In the genomic region with DNA sequence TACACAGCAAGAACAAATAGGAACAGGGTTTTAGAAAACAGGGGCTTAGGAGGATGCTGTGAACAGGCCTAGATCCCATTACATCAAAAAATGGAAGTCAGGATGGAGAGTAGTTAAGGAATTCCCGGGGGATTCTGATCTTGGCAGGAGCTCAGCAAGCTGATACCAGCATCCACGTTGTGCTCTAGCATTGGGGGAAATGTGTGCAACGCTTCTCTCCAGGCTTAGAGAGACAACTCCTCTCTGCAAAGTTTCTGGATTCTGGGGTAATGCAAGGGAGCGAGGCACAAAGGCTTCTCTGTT, we compare ENCODE assay signal across 8 mouse cellular contexts.
DNase-seq lines count a peak whose midpoint lies in the region; ATAC-seq and TF ChIP-seq lines count a peak whose summit lies in the region.

No protein-coding gene starts in this region.

- DNase-seq in left cerebral cortex, postnatal 4 days: peak; percentile 60
- DNase-seq in left cerebral cortex, postnatal 14 days (ENCODE audit: low spot score in 2 of 2): no peak
- peak; percentile 95 for DNase-seq in limb, embryonic 14.5 days (ENCODE audit: low spot score)
- DNase-seq in cerebellum, postnatal 25 days: no peak
- DNase-seq in layer of hippocampus, adult 11-12 months (ENCODE audit: low spot score): no peak

- H3K4me1 ChIP-seq in embryonic facial prominence, embryonic 13.5 days: peaks cover 33% of the 10 kb centered on the region
- H3K4me1 ChIP-seq in heart, embryonic 15.5 days (replicated peaks): peaks cover 11% of the 10 kb centered on the region
- peaks cover 19% of the 10 kb centered on the region for H3K4me1 ChIP-seq in limb, embryonic 14.5 days (ENCODE audit: control insufficient read depth, insufficient read depth, low read length)

- H3K9ac ChIP-seq in embryonic facial prominence, embryonic 13.5 days: no peak overlapping the region
- H3K9ac ChIP-seq in heart, embryonic 15.5 days: no peak overlapping the region
- H3K9ac ChIP-seq in limb, embryonic 14.5 days (ENCODE audit: low read depth, low read length, severe bottlenecking): no peak overlapping the region

- peak overlapping the region; percentile 60 for H3K27ac ChIP-seq in embryonic facial prominence, embryonic 13.5 days
- H3K27ac ChIP-seq in heart, embryonic 15.5 days: peak overlapping the region; percentile 67
- 0 out of 2 replicates have a peak overlapping the region, but pooled peaks have one; percentile 27 for H3K27ac ChIP-seq in limb, embryonic 14.5 days (replicated peaks; ENCODE audit: low read depth, low read length)

- peaks cover 4% of the 10 kb centered on the region; the same call in 1 of the 2 replicates for H3K27me3 ChIP-seq in embryonic facial prominence, embryonic 13.5 days
- no peaks in the 10 kb centered on the region for H3K27me3 ChIP-seq in heart, embryonic 15.5 days
- H3K27me3 ChIP-seq in limb, embryonic 14.5 days (ENCODE audit: control insufficient read depth, insufficient read depth, low read length): no peaks in the 10 kb centered on the region

- ATAC-seq in embryonic facial prominence, embryonic 13.5 days (ENCODE audit: insufficient number of reproducible peaks, insufficient read depth, low FRiP score, low TSS enrichment, low read depth): peak; percentile 56; the same call in 1 of the 2 replicates
- no peak; the same call in 1 of the 2 replicates for ATAC-seq in heart, embryonic 15.5 days (replicated peaks; ENCODE audit: insufficient number of reproducible peaks, insufficient read depth, low FRiP score, low read depth)
- ATAC-seq in limb, embryonic 14.5 days (ENCODE audit: low FRiP score, low read depth): peak; percentile 84
- ATAC-seq in granulocyte monocyte progenitor cell, adult 5-6 weeks (replicated peaks; ENCODE audit: poor library complexity, severe bottlenecking): no peak

- TF ChIP-seq POLR2A in limb, embryonic 14.5 days (IDR thresholded peaks at IDR 0.05; ENCODE audit: borderline replicate concordance, extremely low read depth, insufficient read depth, insufficient read length): no peak

- H3K36me3 ChIP-seq in embryonic facial prominence, embryonic 13.5 days: no peaks in the 10 kb centered on the region
- no peaks in the 10 kb centered on the region for H3K36me3 ChIP-seq in heart, embryonic 15.5 days
- H3K36me3 ChIP-seq in limb, embryonic 14.5 days (ENCODE audit: control insufficient read depth, insufficient read depth, low read length): no peaks in the 10 kb centered on the region

- H3K4me3 ChIP-seq in embryonic facial prominence, embryonic 13.5 days: no peak overlapping the region
- no peak overlapping the region for H3K4me3 ChIP-seq in heart, embryonic 15.5 days
- no peak overlapping the region for H3K4me3 ChIP-seq in limb, embryonic 14.5 days (replicated peaks; ENCODE audit: low read length)

- H3K9me3 ChIP-seq in embryonic facial prominence, embryonic 13.5 days: no peaks in the 10 kb centered on the region
- H3K9me3 ChIP-seq in heart, embryonic 15.5 days (replicated peaks): no peaks in the 10 kb centered on the region
- H3K9me3 ChIP-seq in limb, embryonic 14.5 days (ENCODE audit: control insufficient read depth, low read length): no peaks in the 10 kb centered on the region

- H3K4me2 ChIP-seq in embryonic facial prominence, embryonic 13.5 days: peak overlapping the region; percentile 29
- H3K4me2 ChIP-seq in heart, embryonic 15.5 days: no peak overlapping the region
- no peak overlapping the region for H3K4me2 ChIP-seq in limb, embryonic 14.5 days (replicated peaks; ENCODE audit: low read depth, low read length, severe bottlenecking)

- intact Hi-C loops in left cerebral cortex, postnatal 4 days (cut with DNase I): no loop called here
- intact Hi-C loops in left cerebral cortex, postnatal 14 days (cut with DNase I): no loop called here

- WGBS in embryonic facial prominence, embryonic 13.5 days: 12% methylated on average over 4 of the region's 4 CpGs
- 33% methylated on average over 4 of the region's 4 CpGs for WGBS in heart, embryonic 15.5 days
- WGBS in limb, embryonic 14.5 days: 28% methylated on average over 4 of the region's 4 CpGs

Comparison
In these comparisons a context has a peak if more than half of its experiments do, and no peak if none do; other contexts are left out.
1. DNase-seq: peak in left cerebral cortex, postnatal 4 days (single experiment) and limb, embryonic 14.5 days (single experiment); none in left cerebral cortex, postnatal 14 days (0 of 2), cerebellum, postnatal 25 days (0 of 2) and layer of hippocampus, adult 11-12 months (single experiment).
2. ATAC-seq: peak in embryonic facial prominence, embryonic 13.5 days (single experiment) and limb, embryonic 14.5 days (single experiment); none in heart, embryonic 15.5 days (single experiment) and granulocyte monocyte progenitor cell, adult 5-6 weeks (single experiment).
3. Peak in every context shown above with its lines, with median percentiles within 50 percentile points of each other: H3K27ac ChIP-seq.